Mouse (Mus musculus): ENCODE measurements around the gene Slc34a3. TPM values are rescaled to one million over a fixed set of nuclear protein-coding genes. Genes with fewer than 3 reads are reported as not detected.

The Slc34a3 gene
- not detected in 2 replicates for polyA plus RNA-seq (2011; ENCODE audit: insufficient read length, low read depth, missing spikeins)

DNA sequence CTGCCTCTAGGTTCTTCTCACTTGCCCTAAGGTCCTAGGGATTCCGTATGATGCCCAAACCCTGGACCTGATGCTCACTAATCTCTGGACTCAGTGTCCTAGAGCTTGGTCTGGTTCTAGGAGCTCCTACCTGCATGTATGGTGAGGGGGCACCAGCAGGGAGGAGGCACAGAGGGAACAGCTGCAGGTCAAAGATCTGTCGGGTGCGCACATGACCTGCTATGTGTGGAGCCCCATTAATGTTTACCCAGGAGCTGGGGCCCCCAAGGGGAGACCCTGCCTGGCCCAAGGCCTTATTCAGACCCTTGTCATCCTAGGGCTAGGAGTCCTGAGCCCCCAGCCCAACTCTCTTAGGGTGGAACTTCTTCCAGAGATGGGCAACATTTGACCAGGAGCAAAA lies at the start of gene Slc34a3:
TSS of gene Slc34a3 (minus strand) at position 315 of the 400 bp plus-strand sequence.
- Histone ChIP-seq H3K4me3 (ENCODE audit: insufficient read depth, low read length) (no peak within 1 kb of the TSS), H3K27ac (ENCODE audit: insufficient read depth, low read length) (no peak within 1 kb of the TSS), H3K4me1 (ENCODE audit: control insufficient read depth, insufficient read depth, low read length) (0 out of 2 replicates have a peak, but pooled peaks cover 3% of the 10 kb centered on the region)
- TF ChIP-seq CTCF (IDR thresholded peaks at IDR 0.05; ENCODE audit: borderline replicate concordance, insufficient read depth, low read length), result no peak
- TF ChIP-seq POLR2A (IDR thresholded peaks at IDR 0.05; ENCODE audit: low read depth, low read length), result no peak

DNA sequence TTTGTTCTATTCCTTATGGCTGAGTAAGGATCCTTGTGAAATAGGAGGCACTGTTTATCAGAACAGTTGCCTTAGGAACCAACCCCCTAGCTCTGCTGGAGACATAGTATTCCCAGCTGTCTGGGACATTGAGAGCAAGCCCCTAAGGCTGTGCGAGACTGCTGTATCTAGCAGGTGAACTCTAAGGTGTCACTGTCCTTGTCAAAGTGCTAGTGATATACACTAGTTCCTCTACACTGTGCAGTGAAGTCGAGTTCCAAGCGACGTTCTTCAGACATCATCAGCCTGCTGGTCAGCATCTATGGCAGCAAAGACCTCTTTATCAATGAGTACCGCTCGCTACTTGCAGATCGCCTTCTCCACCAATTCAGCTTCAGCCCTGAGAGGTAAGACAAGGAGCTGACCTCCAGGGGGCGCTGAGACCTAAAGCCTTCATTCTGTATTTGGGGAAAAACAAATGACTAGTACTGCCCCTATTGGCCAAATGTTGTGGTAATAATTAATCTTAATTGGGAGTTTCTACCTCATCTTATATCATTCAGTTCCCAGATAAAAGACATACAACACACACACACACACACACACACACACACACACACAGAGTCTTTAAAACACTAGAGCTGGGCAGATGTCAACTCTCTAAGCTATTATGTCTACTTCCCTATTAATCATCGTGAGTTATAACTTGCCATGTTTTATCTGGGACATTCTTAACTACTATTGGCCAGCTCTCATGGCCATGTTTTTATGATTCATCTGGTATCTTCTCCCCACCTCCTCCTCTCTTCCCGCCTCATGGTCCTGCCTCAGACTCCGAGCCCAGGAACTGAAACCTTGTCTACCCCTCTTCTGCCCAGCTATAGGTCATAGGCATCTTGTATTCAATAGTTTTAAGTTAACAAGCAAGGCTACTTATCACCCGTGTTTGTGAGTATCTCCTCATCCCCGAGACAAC lies 45.0 kb upstream of the Slc34a3 start:
- H3K4me1 ChIP-seq (ENCODE audit: control insufficient read depth, insufficient read depth, low read length), result 0 out of 2 replicates have a peak, but pooled peaks cover 2% of the 10 kb centered on the region

DNA sequence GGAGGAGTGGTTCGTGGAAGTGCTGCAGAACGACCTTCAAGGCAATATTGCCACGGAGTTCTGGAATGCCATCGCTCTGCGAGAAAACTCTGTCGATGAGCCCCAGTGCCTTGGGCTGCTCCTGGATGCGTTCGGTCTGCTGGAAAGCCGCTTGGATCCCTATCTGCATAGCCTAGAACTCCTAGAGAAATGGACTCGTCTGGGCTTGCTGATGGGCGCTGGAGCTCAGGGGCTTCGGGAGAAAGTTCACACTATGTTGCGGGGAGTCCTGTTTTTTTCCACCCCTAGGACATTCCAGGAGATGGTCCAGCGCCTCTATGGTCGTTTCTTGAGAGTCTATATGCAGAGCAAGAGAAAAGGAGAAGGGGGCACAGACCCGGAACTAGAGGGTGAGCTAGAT lies 38.8 kb upstream of the Slc34a3 start:
- TF ChIP-seq CTCF (IDR thresholded peaks at IDR 0.05; ENCODE audit: borderline replicate concordance, insufficient read depth, low read length), result no peak
- no peak for TF ChIP-seq POLR2A (IDR thresholded peaks at IDR 0.05; ENCODE audit: low read depth, low read length)
- H3K4me1 ChIP-seq (ENCODE audit: control insufficient read depth, insufficient read depth, low read length), result 0 out of 2 replicates have a peak, but pooled peaks cover 8% of the 10 kb centered on the region
- H3K4me3 ChIP-seq (ENCODE audit: insufficient read depth, low read length), result peak overlapping the region; percentile 70
- no peak overlapping the region for H3K27ac ChIP-seq (ENCODE audit: insufficient read depth, low read length)

More for the DNA sequence above, 45.0 kb upstream of the Slc34a3 start:
- Histone ChIP-seq H3K27ac (ENCODE audit: insufficient read depth, low read length) (no peak overlapping the region), H3K4me3 (ENCODE audit: insufficient read depth, low read length) (no peak overlapping the region)
- TF ChIP-seq POLR2A (IDR thresholded peaks at IDR 0.05; ENCODE audit: low read depth, low read length) (no peak), CTCF (IDR thresholded peaks at IDR 0.05; ENCODE audit: borderline replicate concordance, insufficient read depth, low read length) (peak; percentile 48; the same call in 1 of the 2 replicates)

DNA sequence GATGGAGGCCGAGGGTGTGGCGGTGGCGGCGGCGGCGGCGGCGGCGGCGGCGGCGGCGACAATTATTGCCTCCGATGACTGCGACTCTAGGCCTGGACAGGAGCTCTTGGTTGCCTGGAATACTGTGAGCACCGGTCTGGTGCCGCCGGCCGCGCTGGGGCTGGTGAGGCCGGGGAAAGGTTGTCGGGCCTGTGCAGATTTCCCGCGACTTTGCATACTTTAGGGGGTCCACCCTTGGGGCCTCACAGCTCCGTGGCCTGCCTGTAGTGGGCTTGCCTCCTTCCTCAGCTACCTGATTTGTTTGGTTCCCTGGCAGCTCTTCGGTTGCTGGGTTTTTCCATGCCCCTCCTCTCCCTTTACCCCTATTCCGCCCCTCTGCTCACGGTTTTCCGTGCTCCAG lies 38.4 kb upstream of the Slc34a3 start:
- peak overlapping the region; percentile 70 for H3K4me3 ChIP-seq (ENCODE audit: insufficient read depth, low read length)
- H3K4me1 ChIP-seq (ENCODE audit: control insufficient read depth, insufficient read depth, low read length), result 0 out of 2 replicates have a peak, but pooled peaks cover 8% of the 10 kb centered on the region
- H3K27ac ChIP-seq (ENCODE audit: insufficient read depth, low read length), result no peak overlapping the region
- no peak for TF ChIP-seq POLR2A (IDR thresholded peaks at IDR 0.05; ENCODE audit: low read depth, low read length)
- TF ChIP-seq CTCF (IDR thresholded peaks at IDR 0.05; ENCODE audit: borderline replicate concordance, insufficient read depth, low read length), result no peak

DNA sequence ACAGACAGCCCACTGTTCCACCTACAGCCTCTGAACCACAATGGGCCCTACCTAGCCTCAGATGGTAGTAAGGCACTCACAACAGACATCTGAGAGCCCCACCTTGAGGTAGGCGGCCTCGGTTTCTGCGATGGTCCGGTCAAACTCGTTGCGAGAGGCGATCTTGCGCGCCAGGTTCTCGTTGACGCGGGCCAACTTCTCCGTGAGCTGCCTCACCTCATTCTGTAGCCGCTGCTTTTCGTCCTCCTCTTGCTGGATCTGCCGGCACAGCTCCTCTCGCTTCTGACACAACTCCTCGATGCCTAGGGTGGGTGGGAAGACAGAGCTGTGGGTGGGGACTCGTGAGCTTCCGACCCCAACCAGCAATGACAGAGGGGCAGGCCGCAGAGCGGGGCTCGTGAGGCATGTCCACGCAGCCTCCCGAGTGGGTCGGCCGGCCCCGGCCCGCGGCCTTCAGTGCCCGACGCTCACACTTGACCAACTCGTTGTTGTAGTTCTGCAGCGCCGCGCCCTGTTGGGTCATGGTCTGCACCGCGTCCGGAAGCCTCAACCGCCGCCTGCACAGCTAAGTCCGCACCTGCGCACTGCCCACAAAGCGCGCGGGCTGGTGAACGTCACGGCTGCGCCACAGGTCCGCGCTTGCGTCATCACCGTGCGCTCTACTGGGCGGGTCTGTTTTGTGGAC lies 37.8 kb upstream of the Slc34a3 start, which contains the start of the genes Ssna1 and Anapc2:
TSS of gene Ssna1 (minus strand) at position 612 of the 685 bp plus-strand sequence.
TSS of gene Anapc2 (plus strand) at position 652 of the 685 bp plus-strand sequence.
- Histone ChIP-seq H3K4me1 (ENCODE audit: control insufficient read depth, insufficient read depth, low read length) (0 out of 2 replicates have a peak, but pooled peaks cover 8% of the 10 kb centered on the region), H3K4me3 (ENCODE audit: insufficient read depth, low read length) (peak within 1 kb of the TSS; percentile 92), H3K27ac (ENCODE audit: insufficient read depth, low read length) (no peak within 1 kb of the TSS; the same call in 1 of the 2 replicates)
- TF ChIP-seq CTCF (IDR thresholded peaks at IDR 0.05; ENCODE audit: borderline replicate concordance, insufficient read depth, low read length) (peak; percentile 24; the same call in 1 of the 2 replicates), POLR2A (IDR thresholded peaks at IDR 0.05; ENCODE audit: low read depth, low read length) (peak; percentile 93)

DNA sequence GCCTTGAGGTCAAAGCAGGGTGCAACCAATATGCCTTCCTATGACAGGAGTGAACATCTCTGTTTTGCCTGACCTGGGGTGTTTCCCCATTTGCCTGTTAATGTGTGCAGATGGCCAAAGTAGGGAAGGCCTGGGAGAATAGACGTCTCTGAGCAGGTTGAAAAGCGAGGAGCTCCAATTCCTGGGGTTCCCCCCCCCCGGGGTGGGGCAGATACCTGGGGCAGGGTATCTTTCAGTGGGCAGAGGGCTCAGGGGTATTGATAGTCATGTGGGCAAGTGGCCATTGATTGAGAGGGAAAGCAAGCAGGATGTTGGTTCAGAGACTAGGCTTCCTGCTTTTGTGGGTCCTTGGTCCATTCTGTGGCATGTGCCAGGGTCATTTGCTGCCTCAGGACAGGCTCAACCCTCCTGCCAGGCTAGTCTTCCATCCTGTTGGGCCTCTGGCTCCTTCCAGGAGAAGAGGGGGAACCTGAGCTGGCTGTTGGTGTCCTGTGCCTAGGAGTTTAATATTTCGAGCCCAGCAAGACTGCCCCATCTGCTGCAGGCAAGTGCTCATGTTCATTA lies 33.7 kb upstream of the Slc34a3 start:
- TF ChIP-seq CTCF (IDR thresholded peaks at IDR 0.05; ENCODE audit: borderline replicate concordance, insufficient read depth, low read length) (no peak), POLR2A (IDR thresholded peaks at IDR 0.05; ENCODE audit: low read depth, low read length) (no peak)
- H3K4me1 ChIP-seq (ENCODE audit: control insufficient read depth, insufficient read depth, low read length), result peaks cover 9% of the 10 kb centered on the region
- no peak overlapping the region for H3K4me3 ChIP-seq (ENCODE audit: insufficient read depth, low read length)
- no peak overlapping the region for H3K27ac ChIP-seq (ENCODE audit: insufficient read depth, low read length)

DNA sequence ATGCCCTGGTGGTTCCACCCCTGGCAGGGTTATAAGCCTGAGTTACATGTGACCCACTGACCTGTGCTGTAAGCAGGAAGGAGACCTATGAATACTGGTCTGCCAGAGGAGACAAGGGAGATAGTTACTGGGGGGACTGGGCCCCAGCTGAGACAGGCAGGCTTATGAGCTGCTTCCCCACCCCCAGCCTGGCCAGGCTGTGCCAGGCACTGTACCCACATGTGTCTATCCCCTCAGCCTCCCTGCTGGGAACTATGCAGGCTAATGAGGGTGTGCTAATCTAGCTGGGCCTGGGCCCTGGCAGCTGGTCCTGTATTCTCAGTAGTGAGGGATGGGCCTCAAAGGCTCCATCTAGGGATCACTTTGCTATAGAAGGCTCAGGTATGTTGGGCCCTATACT lies 33.1 kb upstream of the Slc34a3 start:
- Histone ChIP-seq H3K27ac (ENCODE audit: insufficient read depth, low read length) (no peak overlapping the region), H3K4me3 (ENCODE audit: insufficient read depth, low read length) (no peak overlapping the region), H3K4me1 (ENCODE audit: control insufficient read depth, insufficient read depth, low read length) (peaks cover 9% of the 10 kb centered on the region)
- no peak for TF ChIP-seq POLR2A (IDR thresholded peaks at IDR 0.05; ENCODE audit: low read depth, low read length)
- TF ChIP-seq CTCF (IDR thresholded peaks at IDR 0.05; ENCODE audit: borderline replicate concordance, insufficient read depth, low read length), result no peak

DNA sequence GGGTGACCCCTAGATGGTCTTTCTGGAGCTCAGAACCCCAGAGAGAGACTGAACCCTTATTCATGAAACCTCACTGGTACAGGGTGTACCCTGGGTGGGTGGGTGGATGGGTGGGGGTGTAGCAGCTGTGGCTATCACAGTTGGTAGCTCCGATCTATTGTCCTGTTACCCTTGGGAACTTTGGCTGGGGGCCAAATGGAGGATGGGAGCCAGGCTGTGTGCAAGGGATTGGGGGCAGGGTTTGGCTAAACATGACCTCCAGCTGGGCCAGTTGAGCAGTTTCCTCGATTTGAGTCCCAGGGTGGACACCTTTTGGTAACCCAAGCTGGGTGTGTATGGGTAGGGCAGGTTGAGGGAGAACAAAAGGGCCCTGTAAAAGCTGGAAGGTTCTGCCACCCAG lies 32.6 kb upstream of the Slc34a3 start:
- H3K4me1 ChIP-seq (ENCODE audit: control insufficient read depth, insufficient read depth, low read length), result peaks cover 9% of the 10 kb centered on the region
- H3K4me3 ChIP-seq (ENCODE audit: insufficient read depth, low read length), result no peak overlapping the region
- TF ChIP-seq POLR2A (IDR thresholded peaks at IDR 0.05; ENCODE audit: low read depth, low read length), result no peak
- no peak for TF ChIP-seq CTCF (IDR thresholded peaks at IDR 0.05; ENCODE audit: borderline replicate concordance, insufficient read depth, low read length)
- no peak overlapping the region for H3K27ac ChIP-seq (ENCODE audit: insufficient read depth, low read length)
